Mouse (Mus musculus) limb, embryonic 14.5 days (tissue): ENCODE measurements around the gene Smg8. TPM values are rescaled to one million over a fixed set of nuclear protein-coding genes. Genes with fewer than 3 reads are reported as not detected.

Source experiments
- ATAC-seq: fragments of 200-750 bp; cut with Nextera tagmentation; 2 replicates; pipeline ENCODE4 v1.8.0; 2017; ENCODE audit warnings: low read depth, moderate number of reproducible peaks, moderate TSS enrichment; ENCODE audit not compliant: low FRiP score
- DNase-seq: peaks from one replicate; pipeline ENCODE4 v3.0.0-alpha.2; 2015; ENCODE audit warnings: low spot score
- H3K27ac ChIP-seq: fragments of 300-500 bp; sonication (generic); replicated peaks from 2 replicates; pipeline ENCODE4 v1.5.1; 2014; ENCODE audit warnings: low read depth, mild to moderate bottlenecking, low read length, moderate library complexity, mixed read lengths
- H3K27me3 ChIP-seq: fragments of 300-500 bp; sonication (generic); 2 replicates; pipeline ENCODE4 v1.6.1; 2014; ENCODE audit warnings: low read length, mixed read lengths; ENCODE audit not compliant: control insufficient read depth, insufficient read depth
- H3K36me3 ChIP-seq: fragments of 300-500 bp; sonication (generic); 2 replicates; pipeline ENCODE4 v1.6.1; 2014; ENCODE audit warnings: mild to moderate bottlenecking, low read length, moderate library complexity, mixed read lengths; ENCODE audit not compliant: control insufficient read depth, insufficient read depth
- H3K4me1 ChIP-seq: fragments of 300-500 bp; sonication (generic); 2 replicates; pipeline ENCODE4 v1.6.1; 2014; ENCODE audit warnings: antibody characterized with exemption, low read length, mixed read lengths; ENCODE audit not compliant: control insufficient read depth, insufficient read depth
- H3K4me2 ChIP-seq: fragments of 300-500 bp; sonication (generic); replicated peaks from 2 replicates; pipeline ENCODE4 v1.6.1; 2014; ENCODE audit warnings: low read depth, mild to moderate bottlenecking, low read length, moderate library complexity; ENCODE audit not compliant: severe bottlenecking
- H3K4me3 ChIP-seq: fragments of 300-500 bp; sonication (generic); replicated peaks from 2 replicates; pipeline ENCODE4 v1.5.1; 2014; ENCODE audit warnings: low read length
- H3K9ac ChIP-seq: fragments of 300-500 bp; sonication (generic); 2 replicates; pipeline ENCODE4 v1.6.1; 2014; ENCODE audit warnings: mild to moderate bottlenecking, low read depth, low read length, moderate library complexity; ENCODE audit not compliant: severe bottlenecking
- H3K9me3 ChIP-seq: fragments of 300-500 bp; sonication (generic); 2 replicates; pipeline ENCODE4 v1.6.1; 2016; ENCODE audit warnings: low read length; ENCODE audit not compliant: control insufficient read depth
- POLR2A ChIP-seq: fragments of 200-500 bp; IDR thresholded peaks from 2 replicates; pipeline ENCODE4 v1.8.0; 2012; ENCODE audit warnings: inconsistent platforms, mild to moderate bottlenecking, moderate library complexity, borderline replicate concordance; ENCODE audit not compliant: insufficient read depth, insufficient read length; ENCODE audit errors: extremely low read depth
- WGBS: fragments of 180-500 bp; shearing (Covaris S2); extraction: QIAGEN DNeasy Blood & Tissue Kit; methylation state at CpG from one replicate; pipeline ENCODE4 v1.1.7; 2014; 5-methylcytosine and 5-hydroxymethylcytosine counted together
- microRNA counts: library from miRNA; unstranded; fragments of <30 nt; microRNA quantifications from one replicate; lab custom pipeline; 2016
- microRNA-seq: library from miRNA; unstranded; fragments of <30 nt; microRNA quantifications from one replicate; pipeline ENCODE4, GENCODE M21; 2016
- polyA plus RNA-seq, 2 experiments: library from polyadenylated mRNA; depleted of rRNA in 1 of 2; stranded (reverse) in 1 of 2; unstranded in 1 of 2; fragments of >200 nt; fragmentation: Nextera tagmentation in 1 of 2; extraction: Ambion mirVana in 1 of 2; gene quantifications; 2 replicates each; pipeline versions ENCODE4 v1.2.1 to v1.2.3; 2012 to 2014

Gene Smg8
- polyA plus RNA-seq, 2 experiments = 18.6 to 21.5 TPM

- no peak for DNase-seq
- no peak for TF ChIP-seq POLR2A
- H3K36me3 ChIP-seq = peaks cover 24% of the 10 kb centered on the region
Measured at GRCm38 (mm10) chr11:87039307-87039963, 47.1 kb downstream of the Smg8 start.

GRCm38 (mm10) chr11:87036180-87036579 lies 50.4 kb downstream of the Smg8 start:
- Histone ChIP-seq H3K4me2 (no peak overlapping the region), H3K9ac (no peak overlapping the region), H3K4me3 (no peak overlapping the region), H3K4me1 (no peaks in the 10 kb centered on the region), H3K36me3 (peaks cover 9% of the 10 kb centered on the region), H3K27ac (no peak overlapping the region), H3K9me3 (no peaks in the 10 kb centered on the region), H3K27me3 (no peaks in the 10 kb centered on the region)
- WGBS = 56% methylated on average over 4 of the region's 4 CpGs
- no peak for ATAC-seq
- no peak for DNase-seq
- TF ChIP-seq POLR2A = no peak

More at GRCm38 (mm10) chr11:87039307-87039963, 47.1 kb downstream of the Smg8 start:
- H3K9me3 ChIP-seq = no peaks in the 10 kb centered on the region
- 69% methylated on average over 9 of the region's 9 CpGs for WGBS
- no peak overlapping the region for H3K4me3 ChIP-seq
- no peak overlapping the region for H3K9ac ChIP-seq
- H3K4me1 ChIP-seq = no peaks in the 10 kb centered on the region
- no peaks in the 10 kb centered on the region for H3K27me3 ChIP-seq
- no peak overlapping the region for H3K27ac ChIP-seq
- ATAC-seq = no peak
- H3K4me2 ChIP-seq = no peak overlapping the region

- no peaks in the 10 kb centered on the region for H3K27me3 ChIP-seq
- ATAC-seq (no peak), DNase-seq (no peak)
- no peaks in the 10 kb centered on the region for H3K9me3 ChIP-seq
- no peaks in the 10 kb centered on the region for H3K4me1 ChIP-seq
- 79% methylated on average over 3 of the region's 3 CpGs for WGBS
- no peak overlapping the region for H3K9ac ChIP-seq
- no peak overlapping the region for H3K4me3 ChIP-seq
- TF ChIP-seq POLR2A = no peak
- H3K4me2 ChIP-seq = no peak overlapping the region
- no peak overlapping the region for H3K27ac ChIP-seq
- no peaks in the 10 kb centered on the region; the same call in 1 of the 2 replicates for H3K36me3 ChIP-seq
Measured at GRCm38 (mm10) chr11:87028212-87028611, 58.4 kb downstream of the Smg8 start.

MicroRNA genes within 50 kb of the gene (microRNA counts, 519-probe panel; counts per million panel counts)
- 4,413 counts per million, percentile 88 among the panel's probes with 10 or more counts for microRNA mmu-miR-301a (lab: Ali Mortazavi, UCI)

Small RNA genes lying within 50 kb of the gene (microRNA-seq; reads per million reads assigned to microRNA genes)
- 1,633 reads per million, percentile 76 among the genes with 10 or more reads in this experiment for gene Mir301

Other genes starting within 250 kb of the Smg8 start
- 9.2 TPM in 2 replicates for gene Ypel2, start 93.1 kb downstream of the Smg8 start, polyA plus RNA-seq (2012; rRNA removed)
- 6.8 and 8.4 TPM in 2 replicates for gene Ypel2, start 93.1 kb downstream of the Smg8 start, polyA plus RNA-seq (2014; fragmentation: Nextera tagmentation; extraction: Ambion mirVana)
- 8.1 and 8.8 TPM in 2 replicates for gene Gdpd1, start 12.7 kb downstream of the Smg8 start, polyA plus RNA-seq (2012; rRNA removed)
- gene Gdpd1, start 12.7 kb downstream of the Smg8 start, polyA plus RNA-seq (2014; fragmentation: Nextera tagmentation; extraction: Ambion mirVana) = 19.3 and 22.0 TPM in 2 replicates
- gene Prr11, start 21.9 kb upstream of the Smg8 start, polyA plus RNA-seq (2012; rRNA removed) = 13.9 and 16.0 TPM in 2 replicates
- 9.9 and 10.6 TPM in 2 replicates for gene Prr11, start 21.9 kb upstream of the Smg8 start, polyA plus RNA-seq (2014; fragmentation: Nextera tagmentation; extraction: Ambion mirVana)
- 56.9 and 58.2 TPM in 2 replicates for gene Ska2, start 22.5 kb upstream of the Smg8 start, polyA plus RNA-seq (2012; rRNA removed)
- gene Ska2, start 22.5 kb upstream of the Smg8 start, polyA plus RNA-seq (2014; fragmentation: Nextera tagmentation; extraction: Ambion mirVana) = 50.6 and 56.4 TPM in 2 replicates
- gene Trim37, start 40.3 kb upstream of the Smg8 start, polyA plus RNA-seq (2012; rRNA removed) = 9.6 and 12.3 TPM in 2 replicates
- 21.9 and 25.1 TPM in 2 replicates for gene Trim37, start 40.3 kb upstream of the Smg8 start, polyA plus RNA-seq (2014; fragmentation: Nextera tagmentation; extraction: Ambion mirVana)